8 mouse cellular contexts compared by ENCODE assay signal in the genomic region with DNA sequence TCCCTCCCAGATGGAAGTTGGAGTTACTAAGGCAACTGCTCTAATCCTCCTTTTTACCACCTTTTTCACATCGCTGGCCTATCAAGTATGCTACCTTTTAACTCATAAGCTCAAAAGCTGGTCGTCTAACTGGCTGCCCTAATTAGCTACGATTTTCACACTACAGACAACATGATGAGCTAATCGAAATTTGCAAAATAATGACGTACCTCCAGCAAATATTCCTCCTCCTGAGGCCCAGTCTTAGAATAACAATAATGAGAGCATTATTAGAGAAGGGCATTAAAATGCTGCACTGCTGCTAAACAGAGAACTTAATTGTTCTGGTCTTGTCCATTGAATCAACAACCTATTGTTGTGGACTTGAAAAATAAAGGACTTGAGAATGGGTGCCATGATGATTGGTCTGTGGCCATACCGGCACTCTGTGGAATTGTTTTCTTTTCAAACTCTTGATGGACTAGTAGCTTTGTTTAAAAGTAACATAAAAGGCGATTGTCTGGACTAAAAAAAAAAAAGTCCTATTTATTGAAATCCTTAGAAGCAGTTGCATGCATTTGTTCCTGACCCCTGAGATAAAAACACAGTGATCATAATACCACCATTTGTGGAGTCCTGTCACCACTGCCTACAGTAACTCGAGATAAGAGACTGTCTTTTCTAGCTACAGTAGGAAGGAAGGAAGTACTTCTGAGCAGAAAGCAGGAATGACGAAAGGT.
DNase-seq lines count a peak whose midpoint lies in the region; ATAC-seq and TF ChIP-seq lines count a peak whose summit lies in the region.

No protein-coding gene starts in this region.

- no peak for TF ChIP-seq CTCF in cortical plate, adult 2 months (IDR thresholded peaks at IDR 0.05; ENCODE audit: extremely low read depth, insufficient read depth, low read length)

- H3K4me3 ChIP-seq in cortical plate, adult 2 months (ENCODE audit: insufficient read depth, low read length), result no peak overlapping the region
- H3K4me3 ChIP-seq in hindbrain, embryonic 12.5 days, result no peak overlapping the region
- H3K4me3 ChIP-seq in midbrain, embryonic 15.5 days, result no peak overlapping the region

- no peaks in the 10 kb centered on the region for H3K9me3 ChIP-seq in hindbrain, embryonic 12.5 days (replicated peaks)
- H3K9me3 ChIP-seq in midbrain, embryonic 15.5 days, result no peaks in the 10 kb centered on the region

- no peak overlapping the region for H3K9ac ChIP-seq in hindbrain, embryonic 12.5 days
- H3K9ac ChIP-seq in midbrain, embryonic 15.5 days, result no peak overlapping the region

- ATAC-seq in hindbrain, embryonic 12.5 days (ENCODE audit: low FRiP score), result peak; percentile 56; the same call in 1 of the 2 replicates
- ATAC-seq in midbrain, embryonic 15.5 days (replicated peaks), result peak; percentile 50; the same call in 1 of the 2 replicates

- peak; percentile 8 for DNase-seq in layer of hippocampus, adult 9-11 months
- no peak for DNase-seq in layer of hippocampus, postnatal 14 days (ENCODE audit: low spot score in 2 of 2)
- no peak for DNase-seq in gastrocnemius, postnatal 25 days
- DNase-seq in MN1 (ENCODE audit: low spot score), result no peak
- DNase-seq in kidney, postnatal 36 days, result no peak

- no peaks in the 10 kb centered on the region; the same call in 1 of the 2 replicates for H3K4me1 ChIP-seq in cortical plate, adult 2 months (ENCODE audit: control insufficient read depth, insufficient read depth, low read length)
- H3K4me1 ChIP-seq in hindbrain, embryonic 12.5 days, result peaks cover 28% of the 10 kb centered on the region
- H3K4me1 ChIP-seq in midbrain, embryonic 15.5 days, result peaks cover 30% of the 10 kb centered on the region

- TF ChIP-seq POLR2A in cortical plate, adult 2 months (IDR thresholded peaks at IDR 0.05; ENCODE audit: extremely low read depth, insufficient read depth, low read length), result no peak

- no peaks in the 10 kb centered on the region for H3K36me3 ChIP-seq in hindbrain, embryonic 12.5 days
- no peaks in the 10 kb centered on the region for H3K36me3 ChIP-seq in midbrain, embryonic 15.5 days (replicated peaks)

- H3K4me2 ChIP-seq in hindbrain, embryonic 12.5 days (replicated peaks), result 0 out of 2 replicates have a peak overlapping the region, but pooled peaks have one; percentile 3
- no peak overlapping the region for H3K4me2 ChIP-seq in midbrain, embryonic 15.5 days

- H3K27ac ChIP-seq in cortical plate, adult 2 months (ENCODE audit: insufficient read depth, low read length), result peak overlapping the region; percentile 35
- H3K27ac ChIP-seq in hindbrain, embryonic 12.5 days, result no peak overlapping the region; the same call in 1 of the 2 replicates
- H3K27ac ChIP-seq in midbrain, embryonic 15.5 days, result no peak overlapping the region

- WGBS in hindbrain, embryonic 12.5 days, result 15% methylated on average over 9 of the region's 9 CpGs
- WGBS in midbrain, embryonic 15.5 days, result 9% methylated on average over 9 of the region's 9 CpGs

- H3K27me3 ChIP-seq in hindbrain, embryonic 12.5 days, result no peaks in the 10 kb centered on the region
- H3K27me3 ChIP-seq in midbrain, embryonic 15.5 days (replicated peaks), result no peaks in the 10 kb centered on the region
